Mouse (Mus musculus) thymus, adult 2 months (tissue): ENCODE results near the gene Fam83c. TPM values are rescaled to one million over a fixed set of nuclear protein-coding genes. Genes with fewer than 3 reads are reported as not detected.

Experiments
- DNase-seq: peaks from one replicate; pipeline ENCODE4 v3.0.0; 2021
- H3K27ac ChIP-seq: fragments of 200-500 bp; 2 replicates; pipeline ENCODE4 v1.5.1; 2012; ENCODE audit warnings: low read length, control low read depth; ENCODE audit not compliant: control insufficient read depth, insufficient read depth
- H3K27me3 ChIP-seq: fragments of 200-500 bp; 2 replicates; pipeline ENCODE4 v1.6.1; 2012; ENCODE audit warnings: mild to moderate bottlenecking, low read length, moderate library complexity, mixed read lengths; ENCODE audit not compliant: control insufficient read depth, insufficient read depth
- H3K36me3 ChIP-seq: fragments of 200-500 bp; 2 replicates; pipeline ENCODE4 v1.6.1; 2012; ENCODE audit warnings: mild to moderate bottlenecking, low read length, moderate library complexity; ENCODE audit not compliant: control insufficient read depth, insufficient read depth
- H3K4me1 ChIP-seq: fragments of 200-500 bp; replicated peaks from 2 replicates; pipeline ENCODE4 v1.6.1; 2012; ENCODE audit warnings: low read length; ENCODE audit not compliant: control insufficient read depth, insufficient read depth
- H3K4me3 ChIP-seq: fragments of 200-500 bp; 2 replicates; pipeline ENCODE4 v1.5.1; 2012; ENCODE audit warnings: mild to moderate bottlenecking, low read length, control low read depth, moderate library complexity; ENCODE audit not compliant: control insufficient read depth, insufficient read depth
- CTCF ChIP-seq: fragments of 200-500 bp; IDR thresholded peaks from 2 replicates; pipeline ENCODE4 v1.5.1; 2012; ENCODE audit warnings: mild to moderate bottlenecking, control low read depth, low read length, moderate library complexity, borderline replicate concordance; ENCODE audit not compliant: control insufficient read depth, poor library complexity, insufficient read depth; ENCODE audit errors: extremely low read depth
- POLR2A ChIP-seq: fragments of 200-500 bp; IDR thresholded peaks from 2 replicates; pipeline ENCODE4 v1.6.1; 2012; ENCODE audit warnings: mild to moderate bottlenecking, low read length, control low read depth, moderate library complexity; ENCODE audit not compliant: control insufficient read depth, poor library complexity, insufficient read depth; ENCODE audit errors: extremely low read depth
- WGBS: fragments of 180-500 bp; shearing (Covaris S2); methylation state at CpG from one replicate; pipeline ENCODE4 v1.1.7; 2018; 5-methylcytosine and 5-hydroxymethylcytosine counted together
- polyA plus RNA-seq: library from polyadenylated mRNA; depleted of rRNA; stranded (reverse); fragments of >200 nt; gene quantifications from 2 replicates; pipeline ENCODE4 v1.2.3, GENCODE M21; 2012

Fam83c gene
- polyA plus RNA-seq, 1 experiment: 0.08 TPM

GRCm38 (mm10) chr2:155869772-155870171 lies 35.1 kb upstream of the Fam83c start:
- no peak for TF ChIP-seq CTCF
- no peak for TF ChIP-seq POLR2A
- Histone ChIP-seq H3K27ac (no peak overlapping the region), H3K36me3 (no peaks in the 10 kb centered on the region; the same call in 1 of the 2 replicates), H3K27me3 (no peaks in the 10 kb centered on the region), H3K4me3 (no peak overlapping the region), H3K4me1 (no peaks in the 10 kb centered on the region)
- no peak for DNase-seq
- WGBS: 94% methylated on average over 5 of the region's 5 CpGs

DNA sequence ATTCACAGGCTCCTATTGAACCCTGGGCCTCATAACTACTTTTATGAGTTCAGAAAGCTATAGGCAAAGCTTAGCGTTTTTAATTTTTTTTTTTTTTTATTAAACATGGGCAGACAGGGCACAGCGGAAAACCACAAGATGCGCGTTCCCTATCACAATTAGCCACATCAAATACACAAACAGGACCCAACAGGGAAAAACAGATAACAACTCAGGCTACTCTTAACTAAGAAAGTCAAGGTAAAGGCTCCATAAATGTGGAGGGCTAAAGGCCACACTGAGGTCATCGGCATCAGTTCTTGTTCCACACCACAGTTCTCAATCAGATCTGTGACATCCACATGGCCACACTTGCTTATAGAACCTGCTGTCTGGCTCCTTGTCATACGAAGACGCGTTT lies 33.7 kb upstream of the Fam83c start:
- TF ChIP-seq POLR2A: no peak
- TF ChIP-seq CTCF: no peak
- no peak overlapping the region for H3K4me3 ChIP-seq
- H3K27me3 ChIP-seq: no peaks in the 10 kb centered on the region
- no peaks in the 10 kb centered on the region for H3K4me1 ChIP-seq
- DNase-seq: no peak
- WGBS: 65% methylated on average over 8 of the region's 8 CpGs
- no peak overlapping the region for H3K27ac ChIP-seq
- H3K36me3 ChIP-seq: no peaks in the 10 kb centered on the region; the same call in 1 of the 2 replicates

GRCm38 (mm10) chr2:155863301-155863867 lies 28.7 kb upstream of the Fam83c start:
- H3K4me3 ChIP-seq: no peak overlapping the region
- no peaks in the 10 kb centered on the region; the same call in 1 of the 2 replicates for H3K36me3 ChIP-seq
- H3K27me3 ChIP-seq: no peaks in the 10 kb centered on the region
- no peak overlapping the region for H3K27ac ChIP-seq
- no peak for DNase-seq
- TF ChIP-seq CTCF: no peak
- TF ChIP-seq POLR2A: no peak
- WGBS: 95% methylated on average over 11 of the region's 11 CpGs
- H3K4me1 ChIP-seq: no peaks in the 10 kb centered on the region

- Histone ChIP-seq H3K4me3 (no peak overlapping the region), H3K36me3 (no peaks in the 10 kb centered on the region; the same call in 1 of the 2 replicates), H3K27me3 (no peaks in the 10 kb centered on the region), H3K27ac (no peak overlapping the region), H3K4me1 (no peaks in the 10 kb centered on the region)
- 97% methylated on average over 13 of the region's 13 CpGs for WGBS
- DNase-seq: no peak
- no peak for TF ChIP-seq CTCF
- TF ChIP-seq POLR2A: no peak
These were observed 28.1 kb upstream of the Fam83c start for GRCm38 (mm10) chr2:155862573-155863300.

DNA sequence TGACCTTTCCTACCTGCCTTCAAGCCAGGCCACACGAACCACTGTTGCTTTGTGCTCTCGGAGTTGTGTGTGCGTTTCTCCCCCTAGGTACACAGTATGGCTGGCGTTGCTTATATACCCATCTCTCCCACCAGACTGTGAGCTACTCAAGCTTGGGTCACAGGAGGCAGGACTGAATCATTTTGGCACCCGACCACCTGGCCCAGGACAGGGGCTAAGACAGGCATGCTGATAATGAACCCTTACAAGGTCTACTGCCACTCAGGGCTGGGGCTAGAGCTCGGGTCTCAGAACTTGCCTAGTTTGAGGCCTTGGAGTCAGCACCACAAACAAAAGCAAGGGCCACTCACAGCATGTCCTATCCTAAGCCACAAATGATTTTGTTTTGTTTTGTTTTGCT lies 26.9 kb upstream of the Fam83c start:
- Histone ChIP-seq H3K36me3 (no peaks in the 10 kb centered on the region), H3K27ac (no peak overlapping the region), H3K27me3 (no peaks in the 10 kb centered on the region), H3K4me1 (no peaks in the 10 kb centered on the region), H3K4me3 (no peak overlapping the region)
- 98% methylated on average over 6 of the region's 6 CpGs for WGBS
- TF ChIP-seq POLR2A (no peak), CTCF (no peak)
- no peak for DNase-seq

DNA sequence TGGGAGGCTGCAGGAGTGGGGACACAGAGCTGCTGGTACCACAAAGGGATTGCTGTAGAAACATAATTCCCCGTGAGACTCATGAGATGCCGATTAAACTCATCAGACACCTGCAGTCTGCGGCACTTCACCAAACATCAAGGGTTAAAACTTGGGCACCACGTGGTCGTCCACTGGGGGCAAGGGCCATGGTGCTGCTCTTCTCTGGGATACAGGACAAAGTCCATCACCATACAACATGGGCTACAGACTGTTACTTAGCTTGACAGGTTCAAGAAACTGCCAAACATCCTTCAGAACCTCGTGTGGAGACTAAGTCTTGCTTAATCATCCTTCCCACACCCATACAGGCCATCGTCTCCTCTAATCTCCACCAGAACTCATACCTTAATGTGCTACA lies 25.4 kb upstream of the Fam83c start:
- 92% methylated on average over 7 of the region's 7 CpGs for WGBS
- TF ChIP-seq CTCF (no peak), POLR2A (no peak)
- no peak for DNase-seq

DNA sequence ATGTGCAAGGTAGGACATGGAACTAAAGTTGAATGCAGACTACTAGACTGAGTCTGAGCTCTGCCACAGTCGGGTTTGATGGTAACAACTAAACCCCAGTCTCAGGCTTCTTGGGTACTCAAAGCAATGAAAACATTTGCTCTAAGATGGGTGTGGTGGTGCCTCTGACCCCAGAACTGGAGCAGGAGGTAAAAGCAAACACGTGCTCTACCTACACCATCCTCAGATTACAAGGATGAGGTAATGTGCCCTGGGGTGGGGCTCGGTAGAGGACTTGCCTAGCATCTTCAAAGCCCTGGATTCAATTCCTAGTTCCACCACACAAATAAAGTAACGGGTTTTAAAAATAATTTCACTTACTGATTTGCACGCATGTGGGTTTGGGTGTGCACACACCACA lies 17.9 kb upstream of the Fam83c start:
- Histone ChIP-seq H3K4me1 (no peaks in the 10 kb centered on the region), H3K36me3 (peaks cover 13% of the 10 kb centered on the region; the same call in 1 of the 2 replicates), H3K4me3 (no peak overlapping the region), H3K27me3 (no peaks in the 10 kb centered on the region), H3K27ac (no peak overlapping the region)
- no peak for TF ChIP-seq CTCF
- no peak for TF ChIP-seq POLR2A
- 94% methylated on average over 5 of the region's 5 CpGs for whole genome bisulfite sequencing
- DNase-seq: no peak

More for the DNA sequence above, 25.4 kb upstream of the Fam83c start:
- no peak overlapping the region for H3K27ac ChIP-seq
- H3K4me1 ChIP-seq: no peaks in the 10 kb centered on the region
- H3K27me3 ChIP-seq: no peaks in the 10 kb centered on the region
- H3K4me3 ChIP-seq: no peak overlapping the region
- H3K36me3 ChIP-seq: no peaks in the 10 kb centered on the region
